In genomic region chr3:87566066-87566465, GRCm38 (mm10) we compare ENCODE assay signal across 7 mouse cellular contexts. TPM values are rescaled to one million over a fixed set of nuclear protein-coding genes. Genes with fewer than 3 reads are reported as not detected.
A peak's percentile ranks its signal among the peaks of the same experiment; 100 is the strongest.
DNase-seq lines count a peak whose midpoint lies in the region; ATAC-seq lines count a peak whose summit lies in the region.

No protein-coding gene starts in this region.

- peaks cover 9% of the 10 kb centered on the region for H3K4me1 ChIP-seq in intestine, embryonic 15.5 days (replicated peaks)
- peaks cover 13% of the 10 kb centered on the region for H3K4me1 ChIP-seq in megakaryocyte, embryonic 14.5 days

- H3K27me3 ChIP-seq in intestine, embryonic 15.5 days (replicated peaks): no peaks in the 10 kb centered on the region
- peaks cover 23% of the 10 kb centered on the region for H3K27me3 ChIP-seq in megakaryocyte, embryonic 14.5 days (replicated peaks)

- H3K9ac ChIP-seq in intestine, embryonic 15.5 days: no peak overlapping the region

- peak; percentile 98 for ATAC-seq in intestine, embryonic 15.5 days

- 11% methylated on average over 4 of the region's 4 CpGs for WGBS in intestine, embryonic 15.5 days

- DNase-seq in adrenal gland, adult 2 months: peak; percentile 84
- peak; percentile 88 for DNase-seq in embryo, embryonic 11 days
- peak; percentile 98 for DNase-seq in gonadal fat pad, adult 2 months (ENCODE audit: low read depth)
- peak; percentile 79 to 92 for DNase-seq in left cerebral cortex, postnatal 10 days (ENCODE audit: extremely low spot score in 1 of 2, low spot score in 2 of 2)
- DNase-seq in right cerebral cortex, postnatal 10 days (ENCODE audit: low spot score in 2 of 2): peak; percentile 92 to 96

- H3K27ac ChIP-seq in intestine, embryonic 15.5 days: peak overlapping the region; percentile 25; the same call in 1 of the 2 replicates

- no peaks in the 10 kb centered on the region for H3K36me3 ChIP-seq in intestine, embryonic 15.5 days
- no peaks in the 10 kb centered on the region for H3K36me3 ChIP-seq in megakaryocyte, embryonic 14.5 days (replicated peaks; ENCODE audit: low read length)

- peak overlapping the region; percentile 42 for H3K4me2 ChIP-seq in intestine, embryonic 15.5 days (replicated peaks)

- intact Hi-C loops in left cerebral cortex, postnatal 10 days (cut with DNase I): loop anchor here (10.0 kb wide), 2 partner anchors 241 to 321 kb away; no protein-coding TSS in a partner anchor

- no peaks in the 10 kb centered on the region for H3K9me3 ChIP-seq in intestine, embryonic 15.5 days
- H3K9me3 ChIP-seq in megakaryocyte, embryonic 14.5 days: no peaks in the 10 kb centered on the region

- 0 out of 2 replicates have a peak overlapping the region, but pooled peaks have one; percentile 12 for H3K4me3 ChIP-seq in intestine, embryonic 15.5 days (replicated peaks)
- H3K4me3 ChIP-seq in megakaryocyte, embryonic 14.5 days (replicated peaks): peak overlapping the region; percentile 35

RNA-seq across cellular contexts. Expression of gene Etv3, which starts 40.9 kb away (rescaled TPM):
- 10 to 100 TPM; 19.4 to 25.8 TPM for total RNA-seq in adrenal gland, adult 2 months (2021)
- polyA plus RNA-seq in adrenal gland, adult 2 months (2012; rRNA removed): 10.8 and 11.2 TPM in 2 replicates
- 15.8 and 16.5 TPM in 2 replicates for polyA plus RNA-seq in gonadal fat pad, adult 2 months (2012; rRNA removed)
- 12.5 and 13.1 TPM in 2 replicates for polyA plus RNA-seq in intestine, embryonic 15.5 days (2015; fragmentation: Nextera tagmentation; extraction: Ambion mirVana)
- total RNA-seq in left cerebral cortex, postnatal 10 days (2021): 10 to 100 TPM; 14.7 to 15.7 TPM
- polyA plus RNA-seq in megakaryocyte, embryonic 14.5 days (2012; ENCODE audit: insufficient read depth, low replicate concordance): 4.5 and 6.6 TPM in 2 replicates

RNA-seq across cellular contexts. Expression of gene Arhgef11, which starts 51.3 kb away (rescaled TPM):
- total RNA-seq in adrenal gland, adult 2 months (2021): 10 to 100 TPM; 38.0 to 40.0 TPM
- 27.7 and 33.0 TPM in 2 replicates for polyA plus RNA-seq in adrenal gland, adult 2 months (2012; rRNA removed)
- polyA plus RNA-seq in gonadal fat pad, adult 2 months (2012; rRNA removed): 26.6 and 31.0 TPM in 2 replicates
- polyA plus RNA-seq in intestine, embryonic 15.5 days (2015; fragmentation: Nextera tagmentation; extraction: Ambion mirVana): 13.7 and 14.4 TPM in 2 replicates
- 10 to 100 TPM; 45.7 to 49.6 TPM for total RNA-seq in left cerebral cortex, postnatal 10 days (2021)
- 0.43 and 1.4 TPM in 2 replicates for polyA plus RNA-seq in megakaryocyte, embryonic 14.5 days (2012; ENCODE audit: insufficient read depth, low replicate concordance)

Comparison
In these comparisons a context has a peak if more than half of its experiments do, and no peak if none do; other contexts are left out.
1. Peak in every context shown above with its lines: DNase-seq, ATAC-seq, H3K4me3 ChIP-seq and H3K27ac ChIP-seq.